Mouse (Mus musculus) naive thymus-derived CD4-positive, alpha-beta T cell, adult 5 months (primary cell): ENCODE data around the gene Pidd1. TPM values are rescaled to one million over a fixed set of nuclear protein-coding genes. Genes with fewer than 3 reads are reported as not detected.

Source experiments
- polyA plus RNA-seq: library from polyadenylated mRNA; unstranded; fragments of 100-300 nt; shearing (Covaris generic); gene quantifications from one replicate; pipeline ENCODE4 v1.2.1, GENCODE M21; 2017

Gene Pidd1
- polyA plus RNA-seq, result 3.4 TPM

GRCm38 (mm10) chr7:141443828-141444237, at the start of gene Pidd1:
TSS of gene Pidd1 (minus strand) at chr7:141444025.

GRCm38 (mm10) chr7:141475011-141475804, 31.4 kb upstream of the Pidd1 start, which contains the start of the genes Polr2l and Tspan4:
TSS of gene Polr2l (minus strand) at chr7:141475132.
TSS of gene Tspan4 (plus strand) at chr7:141475240.

GRCm38 (mm10) chr7:141467230-141468030, 23.6 kb upstream of the Pidd1 start, which contains the start of gene Cd151:
TSS of gene Cd151 (plus strand) at chr7:141467392.

DNA sequence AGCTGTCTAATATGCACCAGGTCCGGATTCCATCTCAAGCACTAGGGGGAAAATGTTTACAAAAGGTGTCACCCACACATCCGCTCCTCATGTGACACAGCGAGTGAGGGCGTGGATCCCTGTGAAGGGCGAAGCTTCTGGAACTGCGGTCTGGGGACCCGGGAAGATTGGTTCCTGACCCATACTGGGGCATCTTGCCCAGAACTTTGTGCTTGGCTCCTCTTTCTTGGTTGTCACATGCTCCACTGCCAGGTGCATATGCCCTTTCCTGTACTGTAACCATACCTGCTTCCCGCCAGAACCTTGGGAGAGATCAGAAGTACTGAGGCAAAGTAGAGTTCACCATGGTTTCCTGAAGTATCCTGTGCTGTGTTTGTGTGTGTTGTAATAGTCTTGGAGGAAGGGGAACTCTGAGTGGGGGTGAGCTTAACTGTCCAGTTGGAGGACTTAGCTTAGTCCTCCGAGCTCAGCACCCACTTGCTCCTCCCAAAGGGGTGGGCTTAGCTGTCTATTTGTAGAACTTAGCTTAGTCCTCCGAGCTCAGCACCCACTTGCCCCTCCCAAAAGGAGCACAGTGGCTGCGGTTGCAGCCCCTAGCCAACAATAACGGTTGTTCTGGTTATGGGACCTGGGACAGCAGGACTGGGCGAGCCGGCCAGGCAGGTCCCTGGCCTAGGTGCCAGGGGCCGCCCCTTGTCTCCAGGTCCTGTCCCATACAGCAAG, 16.7 kb upstream of the Pidd1 start, which contains the start of gene Cracr2b:
Cracr2b (plus strand) TSS at position 704 of the 723 bp plus-strand sequence.

GRCm38 (mm10) chr7:141454967-141455551, 11.2 kb upstream of the Pidd1 start, which contains the start of gene Pnpla2:
TSS of gene Pnpla2 (plus strand) at chr7:141455198.

DNA sequence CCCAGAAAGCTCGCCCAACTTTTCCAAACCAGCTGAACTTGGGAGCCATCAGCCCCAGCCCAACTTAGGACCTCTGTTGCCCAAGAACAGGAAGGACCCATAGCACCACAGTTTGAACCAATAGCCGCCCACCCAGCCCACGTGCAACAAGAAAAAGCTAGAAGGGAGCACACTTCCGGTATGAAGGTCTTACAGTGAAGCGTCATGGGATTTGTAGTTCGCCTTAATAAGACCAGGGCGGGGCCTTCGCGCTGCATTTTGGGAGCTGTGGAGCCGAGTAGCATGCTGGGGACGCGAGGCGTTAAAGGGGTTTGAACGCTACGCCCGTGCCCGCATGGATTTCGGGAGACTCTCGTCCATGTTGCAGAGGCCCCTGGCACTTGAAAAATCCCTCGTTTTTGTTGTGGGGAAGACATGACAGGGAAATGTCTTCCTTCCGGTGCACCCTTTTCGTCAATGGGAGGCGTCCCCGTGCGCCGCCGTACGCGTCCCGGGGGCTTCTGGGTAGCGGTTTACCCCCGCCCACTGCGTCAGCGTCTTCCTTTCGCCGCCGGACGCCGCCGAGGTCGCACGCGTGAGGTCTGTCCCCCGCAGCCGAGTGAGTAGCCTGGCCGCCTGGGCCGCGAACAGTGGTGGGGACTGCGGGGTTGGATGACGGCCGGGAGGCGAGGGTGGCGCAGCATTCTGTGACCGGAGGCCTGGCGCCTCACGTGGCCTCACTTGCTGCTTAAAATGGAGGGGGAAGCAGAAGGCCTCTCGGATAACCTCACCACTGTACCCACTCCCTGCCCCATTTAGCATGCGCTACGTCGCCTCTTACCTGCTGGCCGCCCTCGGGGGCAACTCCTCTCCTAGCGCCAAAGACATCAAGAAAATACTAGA, 3.5 kb upstream of the Pidd1 start, which contains the start of gene Rplp2:
Rplp2 (plus strand) TSS at position 261 of the 882 bp plus-strand sequence.

GRCm38 (mm10) chr7:141437178-141438120, 6.4 kb downstream of the Pidd1 start, which contains the start of gene Slc25a22:
TSS of gene Slc25a22 (minus strand) at chr7:141437892.

DNA sequence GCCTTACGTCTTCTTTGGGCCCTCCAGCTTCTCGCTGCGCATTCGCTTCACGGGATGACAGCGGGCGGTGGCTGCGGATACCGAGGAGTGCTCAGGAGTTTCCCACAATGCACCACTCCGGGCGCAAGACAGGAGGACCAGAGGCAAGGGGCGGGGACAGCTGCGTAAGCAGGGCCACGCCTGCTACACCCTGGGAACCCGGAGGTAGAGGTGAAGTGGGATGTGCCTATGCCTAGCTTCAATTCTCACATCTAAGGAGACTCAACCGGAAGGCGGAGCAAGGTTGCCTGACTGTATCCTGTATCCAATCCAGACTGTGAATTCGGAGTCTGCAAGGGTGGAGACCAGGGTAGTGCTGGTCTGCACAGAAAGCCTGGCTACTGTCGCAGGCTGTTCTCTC, 14.5 kb downstream of the Pidd1 start, which contains the start of gene Cend1:
Cend1 (minus strand) TSS at position 182 of the 400 bp plus-strand sequence.

GRCm38 (mm10) chr7:141413809-141414584, 29.8 kb downstream of the Pidd1 start, which contains the start of gene Gatd1:
TSS of gene Gatd1 (minus strand) at chr7:141414136.

DNA sequence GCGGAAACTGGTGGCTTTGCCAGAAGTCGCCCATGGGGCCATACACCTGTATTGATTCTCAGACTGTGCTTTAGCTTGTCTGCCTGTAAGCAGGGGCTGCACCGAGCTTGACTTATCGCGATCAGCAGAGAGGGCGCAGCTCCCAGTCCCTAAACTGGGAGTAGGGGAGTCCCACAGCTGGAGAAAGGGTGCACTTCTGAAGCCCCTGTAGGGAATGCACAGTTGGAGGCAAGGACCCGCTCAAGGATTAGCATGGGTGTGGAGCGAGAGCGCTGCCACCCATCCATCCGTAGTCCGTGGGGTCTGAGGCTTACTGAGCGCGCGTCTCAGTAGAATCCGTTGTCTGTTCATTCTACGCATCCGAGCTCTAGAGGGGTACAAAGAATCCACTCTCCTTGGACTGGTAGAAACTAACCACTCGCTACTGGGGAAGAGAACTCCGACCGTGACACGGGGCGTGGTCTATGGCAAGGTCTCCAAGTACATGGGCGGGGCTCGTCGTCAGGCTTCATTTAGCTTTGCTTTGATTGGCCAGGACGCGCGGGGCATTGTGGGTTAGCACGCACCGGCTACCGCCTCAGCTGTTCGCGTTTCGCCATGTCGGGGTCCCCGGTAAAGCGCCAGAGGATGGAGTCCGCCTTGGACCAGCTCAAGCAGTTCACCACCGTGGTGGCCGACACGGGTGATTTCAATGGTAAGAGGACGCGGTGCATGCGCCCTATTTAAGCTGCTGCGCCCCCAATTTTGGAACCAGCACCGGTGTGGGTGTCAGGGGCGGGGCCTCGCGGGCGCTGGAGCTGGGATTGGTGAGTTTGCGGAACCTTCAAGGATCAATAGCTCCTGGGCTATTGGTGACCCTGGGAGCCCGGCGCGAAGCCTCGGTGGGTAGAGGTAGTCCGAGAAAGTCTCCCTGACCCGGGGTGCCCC, 51.9 kb downstream of the Pidd1 start, which contains the start of gene Taldo1:
Taldo1 (plus strand) TSS at position 575 of the 927 bp plus-strand sequence.

Other genes with a start within 250 kb of the Pidd1 start
- 2.3 TPM for gene Lrrc56, start 249.9 kb downstream of the Pidd1 start, polyA plus RNA-seq
- 6.6 TPM for gene Lmntd2, start 229.9 kb downstream of the Pidd1 start, polyA plus RNA-seq
- gene Rassf7, start 228.2 kb downstream of the Pidd1 start, polyA plus RNA-seq, result 10.0 TPM
- gene Phrf1, start 215.2 kb downstream of the Pidd1 start, polyA plus RNA-seq, result 112 TPM
- 103 TPM for gene Irf7, start 177.5 kb downstream of the Pidd1 start, polyA plus RNA-seq
- not detected for gene Cdhr5, start 167.2 kb downstream of the Pidd1 start, polyA plus RNA-seq
- gene Sct, start 164.9 kb downstream of the Pidd1 start, polyA plus RNA-seq, result not detected
- gene Drd4, start 152.0 kb downstream of the Pidd1 start, polyA plus RNA-seq, result not detected
- 75.5 TPM for gene Deaf1, start 116.3 kb downstream of the Pidd1 start, polyA plus RNA-seq
- 29.6 TPM for gene Tmem80, start 116.3 kb downstream of the Pidd1 start, polyA plus RNA-seq
- gene Eps8l2, start 105.1 kb downstream of the Pidd1 start, polyA plus RNA-seq, result not detected
- gene Taldo1, start 51.8 kb downstream of the Pidd1 start, polyA plus RNA-seq, result 215 TPM
- gene Gatd1, start 29.9 kb downstream of the Pidd1 start, polyA plus RNA-seq, result 31.3 TPM
- gene Cend1, start 14.5 kb downstream of the Pidd1 start, polyA plus RNA-seq, result not detected
- 72.6 TPM for gene Slc25a22, start 6.1 kb downstream of the Pidd1 start, polyA plus RNA-seq
- gene Rplp2, start 3.3 kb upstream of the Pidd1 start, polyA plus RNA-seq, result 2,296 TPM
- gene Pnpla2, start 11.2 kb upstream of the Pidd1 start, polyA plus RNA-seq, result 132 TPM
- 0.88 TPM for gene Cracr2b, start 17.1 kb upstream of the Pidd1 start, polyA plus RNA-seq
- gene Cd151, start 23.4 kb upstream of the Pidd1 start, polyA plus RNA-seq, result 5.6 TPM
- gene Polr2l, start 31.1 kb upstream of the Pidd1 start, polyA plus RNA-seq, result 20.3 TPM
- 1.1 TPM for gene Tspan4, start 31.2 kb upstream of the Pidd1 start, polyA plus RNA-seq
- gene Chid1, start 95.8 kb upstream of the Pidd1 start, polyA plus RNA-seq, result 12.1 TPM
- gene Ap2a2, start 118.1 kb upstream of the Pidd1 start, polyA plus RNA-seq, result 102 TPM
- 0.10 TPM for gene Muc6, start 211.3 kb upstream of the Pidd1 start, polyA plus RNA-seq
- gene Muc2, start 246.3 kb upstream of the Pidd1 start, polyA plus RNA-seq, result not detected